Mouse (Mus musculus) neural tube, embryonic 10.5 days (tissue): Measurements from ENCODE around the gene Zfp94.

ENCODE experiments used
- DNase-seq: peaks from one replicate; pipeline ENCODE4 v3.0.0-alpha.2; 2017; ENCODE audit warnings: low spot score; ENCODE audit errors: extremely low spot score

Zfp94 gene

DNA sequence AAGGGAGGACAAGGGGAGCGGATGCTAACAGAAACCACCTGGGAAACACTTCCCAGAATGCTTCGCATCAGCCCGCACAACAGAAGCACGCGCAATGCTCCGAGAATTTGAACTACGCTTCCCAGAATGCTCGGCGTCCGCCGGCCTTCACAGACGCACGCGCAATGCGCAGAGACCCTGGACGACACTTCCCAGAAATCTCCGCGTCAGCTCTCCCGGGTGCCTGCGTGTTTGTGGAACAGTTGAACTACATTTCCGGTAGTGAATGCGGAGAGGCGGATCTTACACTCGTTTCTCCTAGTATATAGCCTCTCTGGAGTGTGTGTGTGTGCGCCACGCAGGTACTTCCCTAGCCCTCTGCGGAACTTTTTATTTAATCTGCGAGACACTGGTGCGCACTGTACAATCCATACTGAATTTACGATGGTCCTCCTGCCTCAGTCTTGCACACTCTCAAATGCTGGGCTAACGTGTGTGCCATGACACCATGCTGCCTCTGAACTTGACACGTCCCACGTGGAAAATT is at the start of gene Zfp94:
TSS of gene Zfp94 (minus strand) at position 100 of the 526 bp plus-strand sequence.
- peak; percentile 89 for DNase-seq

DNA sequence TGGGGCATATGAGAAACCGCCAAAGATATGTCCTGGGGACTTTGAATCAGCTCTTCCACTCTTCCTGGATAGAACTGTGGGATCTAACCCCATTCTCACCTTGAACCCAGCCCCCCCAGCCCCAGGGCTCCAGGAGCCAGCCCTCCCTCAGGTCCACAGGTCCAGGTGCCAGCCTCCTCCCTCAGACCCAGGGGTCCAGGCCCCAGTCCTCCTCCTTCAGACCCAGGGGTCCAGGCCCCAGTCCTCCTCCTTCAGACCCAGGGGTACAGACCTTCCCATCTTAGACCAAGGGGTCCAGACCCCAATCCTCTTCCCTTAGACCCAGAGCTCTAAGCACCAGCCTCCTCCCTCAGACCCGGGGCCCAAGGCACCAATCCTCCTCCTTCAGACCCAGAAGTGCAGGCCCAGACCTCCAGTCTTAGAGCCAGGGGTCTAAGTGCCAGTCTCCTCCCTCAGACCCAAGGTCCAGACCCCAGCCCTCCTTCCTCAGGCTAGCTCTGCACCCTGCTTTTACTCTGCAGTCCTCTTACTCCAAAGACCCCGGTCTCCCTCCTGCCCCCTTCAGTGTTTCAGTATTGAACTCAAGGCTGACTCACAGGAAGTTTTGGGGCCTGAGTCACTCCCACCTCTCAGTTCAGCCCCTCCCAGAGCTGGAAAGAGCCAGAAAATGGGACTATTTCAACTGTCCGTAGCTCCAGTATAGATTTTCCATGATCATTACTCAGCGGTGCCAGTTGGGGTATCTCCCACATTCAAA is 49.0 kb upstream of the Zfp94 start:
- no peak for DNase-seq

- DNase-seq, result peak; percentile 83
Observed at GRCm38 (mm10) chr7:24364827-24365226, 48.4 kb upstream of the Zfp94 start.

DNA sequence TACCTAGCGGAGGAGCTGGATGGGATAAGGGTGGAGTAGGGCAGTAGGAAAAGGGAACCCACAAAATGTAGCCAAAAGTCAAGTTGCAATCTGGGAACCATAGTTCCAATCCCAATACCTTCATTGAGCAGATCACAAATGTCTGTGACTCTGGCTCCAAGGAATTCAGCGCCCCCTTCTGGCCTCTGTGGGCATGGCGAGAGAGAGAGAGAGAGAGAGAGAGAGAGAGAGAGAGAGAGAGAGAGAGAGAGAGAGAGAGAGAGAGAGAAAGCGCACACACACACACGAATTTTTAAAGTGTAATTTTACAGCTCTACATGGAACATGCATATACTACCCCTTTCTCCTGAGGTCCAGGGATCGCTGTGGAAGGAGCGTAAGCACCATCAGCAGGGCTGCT is 46.8 kb upstream of the Zfp94 start:
- DNase-seq, result no peak

GRCm38 (mm10) chr7:24361001-24361400 is 44.5 kb upstream of the Zfp94 start:
- no peak for DNase-seq

- DNase-seq, result peak; percentile 61
Observed at GRCm38 (mm10) chr7:24359269-24359668, 42.8 kb upstream of the Zfp94 start.

GRCm38 (mm10) chr7:24357899-24358298 is 41.4 kb upstream of the Zfp94 start:
- DNase-seq, result no peak

GRCm38 (mm10) chr7:24356081-24356480 is 39.6 kb upstream of the Zfp94 start:
- DNase-seq, result no peak

- DNase-seq, result no peak
Observed at GRCm38 (mm10) chr7:24355646-24356045, 39.2 kb upstream of the Zfp94 start.

DNA sequence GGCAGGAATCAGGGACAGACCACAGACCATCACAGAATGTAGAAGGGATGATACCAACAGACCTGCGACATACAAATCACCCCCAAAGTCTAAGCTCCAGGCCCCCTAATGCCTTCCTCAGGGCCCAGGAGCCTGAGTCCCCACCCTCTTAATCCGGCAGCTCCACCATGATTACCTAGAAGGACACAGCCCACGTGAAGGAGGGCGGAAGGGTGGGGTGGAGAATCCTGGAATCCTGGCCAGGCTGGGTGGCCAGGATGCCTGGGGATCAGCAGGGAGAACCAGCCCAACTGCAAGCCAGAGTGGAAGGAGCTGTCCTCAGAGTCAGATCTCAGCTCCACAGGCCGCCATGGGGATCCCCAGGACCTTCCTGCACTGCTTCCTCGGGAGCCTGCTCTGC is 32.4 kb upstream of the Zfp94 start, which contains the start of gene Lypd5:
TSS of gene Lypd5 (plus strand) at position 301 of the 400 bp plus-strand sequence.
- DNase-seq, result no peak

GRCm38 (mm10) chr7:24346444-24346843 is 30.0 kb upstream of the Zfp94 start:
- DNase-seq, result no peak

DNA sequence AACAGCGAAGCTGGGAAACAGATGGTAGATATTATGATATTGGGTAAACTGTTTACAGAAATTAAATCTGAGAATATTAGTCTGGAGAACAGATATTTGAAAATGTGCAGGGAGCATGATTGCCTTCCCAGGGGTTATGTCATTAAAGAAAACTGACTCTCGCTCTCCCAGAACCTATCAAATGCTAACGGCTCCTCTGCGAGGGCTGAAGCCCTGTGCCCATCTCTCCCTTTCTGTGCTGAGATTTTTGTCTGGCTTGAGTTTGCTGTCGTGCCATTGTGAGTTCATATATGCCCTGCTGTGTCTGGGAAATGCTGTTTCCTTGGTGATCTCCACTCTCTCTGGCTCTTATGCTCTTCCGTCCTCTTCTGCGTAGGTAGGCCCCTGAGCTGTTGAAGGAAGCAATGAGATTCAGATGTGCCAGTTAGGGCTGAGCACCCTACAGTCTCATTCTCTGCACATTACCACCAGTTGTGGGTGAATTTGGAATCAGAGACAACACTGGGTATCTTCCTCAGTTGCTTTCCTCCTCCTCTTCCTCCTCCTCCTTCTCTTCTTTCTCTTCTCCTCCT is 27.3 kb upstream of the Zfp94 start:
- no peak for DNase-seq

GRCm38 (mm10) chr7:24338241-24338640 is 21.8 kb upstream of the Zfp94 start:
- no peak for DNase-seq

- DNase-seq, result peak; percentile 53
Observed at GRCm38 (mm10) chr7:24335699-24336309, 19.3 kb upstream of the Zfp94 start.

DNA sequence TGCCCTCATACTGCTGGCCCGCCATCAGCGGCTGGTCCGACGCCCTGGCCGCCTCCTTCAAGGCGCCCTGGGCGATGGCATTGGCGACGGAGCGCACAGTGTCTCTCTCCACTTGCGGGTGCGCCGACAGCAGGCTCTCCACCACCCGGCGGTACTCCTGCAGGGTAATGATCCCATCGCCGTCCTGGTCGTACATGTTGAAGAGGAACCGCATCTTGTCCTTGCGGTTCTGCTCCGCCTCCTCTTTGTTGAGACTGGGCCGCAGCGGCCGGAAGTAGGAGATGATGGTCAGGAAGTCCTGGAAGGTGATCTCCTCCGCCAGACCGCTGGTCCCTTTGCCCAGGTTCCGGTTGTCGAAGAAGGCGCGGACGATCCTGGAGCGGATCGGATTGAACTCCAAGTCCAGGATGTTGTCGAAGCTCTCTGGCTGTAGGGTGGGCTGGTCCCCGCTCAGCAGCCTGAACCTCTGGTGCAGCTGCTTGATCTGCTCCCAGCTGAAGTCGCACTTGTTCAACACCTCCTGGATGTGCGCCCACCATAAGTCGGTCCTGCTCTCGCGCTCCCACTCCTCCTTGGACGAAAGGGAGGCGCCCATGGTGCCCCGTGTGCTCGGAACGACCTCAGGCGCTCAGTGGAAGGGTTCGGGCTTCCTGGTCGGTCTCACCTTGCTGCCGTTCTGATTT is 17.0 kb upstream of the Zfp94 start, which contains the start of gene Tescl:
TSS of gene Tescl (minus strand) at position 633 of the 683 bp plus-strand sequence.
- DNase-seq, result no peak

- DNase-seq, result no peak
Observed at GRCm38 (mm10) chr7:24327281-24327975, 11.0 kb upstream of the Zfp94 start.

GRCm38 (mm10) chr7:24326273-24327135 is 10.0 kb upstream of the Zfp94 start:
- DNase-seq, result no peak

- DNase-seq, result peak; percentile 24
Observed at GRCm38 (mm10) chr7:24325675-24326128, 9.2 kb upstream of the Zfp94 start.

GRCm38 (mm10) chr7:24325197-24325596 is 8.7 kb upstream of the Zfp94 start:
- DNase-seq, result no peak

DNA sequence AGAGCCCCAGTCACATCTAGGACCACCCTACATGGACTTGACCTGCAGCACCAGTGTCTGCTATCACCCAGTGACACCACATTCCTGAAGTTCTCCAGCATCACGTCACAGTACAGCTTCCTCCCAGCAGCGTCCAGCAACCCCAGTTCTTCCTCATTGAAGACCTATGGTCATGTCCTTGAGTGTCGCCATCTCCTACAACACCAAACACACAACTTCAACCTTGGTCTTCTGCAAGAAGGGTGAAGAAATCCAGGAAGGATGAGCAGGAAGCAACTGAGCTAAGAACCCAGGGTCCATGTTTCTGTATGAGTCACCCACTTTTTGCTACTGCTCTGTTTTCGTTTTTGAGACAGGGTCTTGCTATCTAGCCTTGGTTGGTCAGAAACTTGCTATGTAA is 6.1 kb upstream of the Zfp94 start:
- DNase-seq, result no peak
